Mouse (Mus musculus) E14TG2a.4 (cell line): ENCODE data around the gene Frmd6.

Experiments
- CTCF ChIP-seq: conservative IDR thresholded peaks from 2 replicates; pipeline ENCODE4 v1.5.1; 2014; ENCODE audit warnings: low read length
- NANOG ChIP-seq: IDR thresholded peaks from 2 replicates; pipeline ENCODE4 v1.6.1; 2014; ENCODE audit warnings: borderline replicate concordance, low read length, mixed read lengths

DNA sequence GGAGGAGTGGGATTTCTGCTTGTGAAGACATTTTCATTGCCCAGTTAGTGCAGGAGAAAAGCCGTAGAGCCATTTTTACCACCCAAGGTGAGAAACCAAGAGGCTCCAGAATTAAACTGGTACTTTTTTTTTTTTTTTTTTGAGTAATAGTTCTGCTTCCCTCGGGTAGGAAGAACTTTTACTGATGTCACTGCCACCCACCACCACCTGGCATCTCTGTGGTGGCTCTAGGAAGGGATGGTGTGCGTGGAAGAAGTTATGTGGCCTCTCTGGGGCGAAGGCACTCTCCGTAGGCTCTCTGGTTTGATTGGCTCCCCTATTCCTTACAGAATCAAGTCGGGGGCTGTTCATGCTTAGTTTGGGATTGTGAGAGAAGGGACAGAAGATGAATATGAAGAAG lies 17.3 kb upstream of the Frmd6 start:
- TF ChIP-seq CTCF (no peak), NANOG (no peak)
